Mouse (Mus musculus): Measurements from ENCODE around the gene Rapgef4.

DNA sequence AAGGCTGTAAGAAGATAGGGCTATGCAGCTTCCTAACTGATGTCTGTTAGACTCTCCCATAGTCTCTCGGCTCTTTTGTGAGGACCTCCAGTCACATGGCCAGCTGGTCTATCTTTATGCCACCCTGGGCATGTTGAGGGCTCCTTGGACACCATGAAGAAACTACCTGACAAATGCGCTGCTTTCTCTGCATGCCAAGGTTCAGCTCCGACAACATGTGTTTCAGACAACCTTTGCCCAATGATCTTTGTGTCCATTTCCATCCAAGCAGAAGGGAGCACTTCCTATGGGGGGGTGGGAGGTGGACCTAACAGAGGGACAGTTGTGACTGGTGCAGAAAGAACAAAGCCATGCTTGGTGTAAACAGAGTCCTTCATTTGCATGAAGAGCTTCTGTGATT, 7.4 kb upstream of the Rapgef4 start:
- TF ChIP-seq EP300 (IDR thresholded peaks at IDR 0.05): no peak
- no peak for TF ChIP-seq CTCF (IDR thresholded peaks at IDR 0.05)

Data from lung, postnatal 0 days (tissue).